Mouse (Mus musculus): ENCODE data around the gene Slfn4.
"Not testable (repeated sequence)": the region's sequence is repeated elsewhere in the genome, so short reads cannot be mapped to it uniquely, and the experiment has no call there.

The Slfn4 gene

GRCm38 (mm10) chr11:83174948-83175539 is at the start of gene Slfn4:
Slfn4 (plus strand) TSS chr11:83175186.
- no peak for DNase-seq

DNA sequence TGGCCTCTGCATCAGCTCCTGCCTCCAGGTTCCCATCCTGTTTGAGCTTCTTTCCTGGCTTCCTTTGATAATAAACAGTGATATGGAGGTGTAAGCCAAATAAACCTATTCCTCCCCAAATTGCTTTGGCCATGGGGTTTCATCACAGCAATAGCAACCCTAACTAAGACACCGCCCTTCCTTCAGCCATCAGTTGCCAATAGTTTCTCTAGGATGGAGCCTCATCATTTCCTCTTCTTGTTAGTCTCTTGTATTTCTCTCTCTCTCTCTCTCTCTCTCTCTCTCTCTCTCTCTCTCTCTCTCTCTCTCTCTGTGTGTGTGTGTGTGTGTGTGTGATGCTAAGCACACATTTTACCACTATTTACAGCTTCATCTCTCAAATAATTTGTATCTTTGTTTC is 49.4 kb upstream of the Slfn4 start:
- DNase-seq = not testable (repeated sequence)

- not testable (repeated sequence) for DNase-seq
These were observed 37.7 kb upstream of the Slfn4 start for GRCm38 (mm10) chr11:83137253-83137652.

DNA sequence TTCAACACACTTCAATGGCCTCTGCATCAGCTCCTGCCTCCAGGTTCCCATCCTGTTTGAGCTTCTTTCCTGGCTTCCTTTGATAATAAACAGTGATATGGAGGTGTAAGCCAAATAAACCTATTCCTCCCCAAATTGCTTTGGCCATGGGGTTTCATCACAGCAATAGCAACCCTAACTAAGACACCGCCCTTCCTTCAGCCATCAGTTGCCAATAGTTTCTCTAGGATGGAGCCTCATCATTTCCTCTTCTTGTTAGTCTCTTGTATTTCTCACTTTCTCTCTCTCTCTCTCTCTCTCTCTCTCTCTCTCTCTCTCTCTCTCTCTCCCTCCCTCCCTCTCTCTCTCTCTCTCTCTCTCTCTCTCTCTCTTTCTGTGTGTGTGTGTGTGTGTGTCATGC is 26.0 kb upstream of the Slfn4 start:
- not testable (repeated sequence) for DNase-seq

DNA sequence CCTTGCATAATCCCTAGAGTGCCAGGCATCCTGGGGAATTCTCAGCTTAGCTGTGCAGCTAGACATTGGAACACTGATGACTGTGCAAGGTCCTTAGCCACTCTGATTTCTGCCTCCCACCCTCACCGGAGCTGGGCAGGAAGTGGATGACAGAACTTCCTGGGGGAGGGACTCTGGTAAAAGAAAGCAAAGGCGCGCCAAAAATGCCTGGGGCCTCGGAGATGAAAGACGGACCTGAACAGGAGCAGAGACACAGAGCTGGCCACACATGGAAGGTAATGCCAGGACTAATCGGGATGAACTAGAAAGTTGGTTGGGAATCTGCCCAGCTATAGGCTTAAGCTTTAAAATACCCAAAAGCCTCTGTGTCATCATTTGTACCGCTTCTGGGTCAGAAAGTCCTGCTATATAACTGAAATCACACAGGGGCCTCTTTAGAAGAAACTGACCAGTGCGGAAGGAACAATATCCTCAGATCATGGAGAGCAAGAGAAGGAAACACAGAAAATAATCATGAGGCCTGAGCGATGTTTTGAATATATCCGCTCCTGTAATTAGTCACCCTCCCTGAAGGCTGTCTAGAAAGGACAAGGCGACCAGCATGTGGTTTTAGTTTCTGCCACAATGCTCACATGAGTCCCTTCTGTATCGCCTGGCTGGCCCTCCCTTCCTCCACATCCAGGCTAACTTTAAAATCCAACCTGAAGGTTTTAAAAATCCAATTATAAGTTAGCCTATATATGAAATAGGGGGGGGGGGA is 16.3 kb downstream of the Slfn4 start, which contains the start of gene Slfn3:
Gene Slfn3 (plus strand): TSS at position 197 of the 760 bp plus-strand sequence.
- DNase-seq = no peak

- DNase-seq = peak; percentile 52
These were observed 17.0 kb downstream of the Slfn4 start for GRCm38 (mm10) chr11:83192001-83192400.

DNA sequence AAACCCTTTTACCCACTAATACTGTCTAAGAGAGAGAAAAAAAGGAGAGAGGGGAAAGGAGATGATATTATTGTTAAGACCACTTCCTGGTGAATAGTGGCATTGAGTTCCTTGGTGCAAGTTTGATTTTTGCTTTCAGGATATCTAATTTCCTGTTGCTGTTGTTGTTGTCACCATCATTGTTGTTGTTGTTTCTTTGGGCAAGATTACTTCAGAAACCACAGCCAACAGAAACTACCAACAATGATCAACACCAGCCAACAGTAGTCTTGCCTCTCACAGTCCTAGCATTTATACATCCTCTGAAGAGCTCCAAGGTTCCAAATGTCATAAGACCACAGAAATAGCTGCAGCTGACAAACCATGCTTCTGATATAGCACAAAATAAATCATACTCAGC is 30.0 kb downstream of the Slfn4 start:
- DNase-seq = no peak

- DNase-seq = no peak
These were observed 41.1 kb downstream of the Slfn4 start for GRCm38 (mm10) chr11:83216119-83216518.

DNA sequence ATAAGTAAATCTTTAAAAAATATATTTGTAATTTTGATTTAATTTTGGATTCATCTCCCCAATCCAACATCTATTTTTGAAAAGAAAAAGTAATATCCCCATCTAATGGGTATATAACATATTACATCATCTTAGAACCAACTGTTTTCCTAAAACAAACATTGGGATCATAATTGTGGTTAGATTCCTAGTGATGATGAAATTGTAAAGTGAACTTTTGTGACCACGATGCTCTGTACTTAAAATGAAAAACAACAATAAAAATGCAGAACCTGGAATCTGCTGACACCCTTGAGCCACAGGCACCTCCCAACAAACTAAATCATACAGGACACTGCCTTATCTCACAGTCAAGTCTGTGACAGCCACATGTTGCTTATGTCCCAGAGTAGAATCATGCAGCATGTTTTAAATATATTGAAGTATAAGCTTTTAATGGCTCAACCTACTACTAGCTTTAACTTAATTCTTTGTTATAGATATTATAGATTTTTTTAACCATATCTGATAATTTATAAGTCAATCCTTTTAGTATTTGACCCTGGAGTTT is 46.4 kb downstream of the Slfn4 start:
- no peak for DNase-seq

- DNase-seq = no peak
These were observed 48.4 kb downstream of the Slfn4 start for GRCm38 (mm10) chr11:83223367-83223766.

- DNase-seq = not testable (repeated sequence)
These were observed 48.8 kb downstream of the Slfn4 start for GRCm38 (mm10) chr11:83223793-83224192.

DNA sequence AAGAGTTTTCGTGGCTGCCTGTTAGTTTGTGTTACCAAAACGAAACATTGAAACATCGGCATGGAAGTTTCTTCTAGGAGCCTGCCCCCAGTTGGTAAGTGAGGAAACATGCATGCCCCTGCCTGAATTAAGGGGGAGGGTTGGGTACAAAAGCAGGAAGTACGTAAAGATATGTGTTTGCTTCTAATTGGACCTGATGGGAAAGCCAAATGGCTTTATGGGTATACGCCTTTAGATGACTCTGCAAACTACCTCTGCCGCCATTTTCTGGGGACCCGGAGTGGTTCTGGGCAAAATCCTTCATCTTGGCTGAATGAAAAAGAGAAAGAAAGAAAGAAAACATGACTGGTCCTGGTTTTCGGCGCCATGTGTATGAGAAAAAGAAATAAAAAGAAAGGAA is 49.2 kb downstream of the Slfn4 start:
- DNase-seq = no peak

DNA sequence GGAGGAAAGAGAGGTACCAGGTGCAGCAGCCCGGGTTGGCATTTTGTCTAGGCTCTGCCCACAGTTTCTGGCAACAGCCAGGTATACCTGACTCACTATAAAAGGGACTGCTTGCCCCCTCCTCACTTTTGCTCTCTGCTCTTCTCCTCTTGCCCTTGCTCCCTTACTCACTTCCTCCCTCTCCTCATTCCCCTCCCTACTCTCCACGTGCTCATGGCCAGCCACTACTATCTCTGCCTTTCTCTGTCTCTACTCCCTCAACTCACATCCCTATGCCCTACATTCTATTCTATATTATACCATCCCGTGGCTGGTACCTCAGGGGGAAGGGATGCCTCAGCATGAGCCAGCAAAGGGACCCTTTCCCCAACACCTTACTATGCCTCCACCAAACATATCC is 49.8 kb downstream of the Slfn4 start:
- DNase-seq = no peak

DNA sequence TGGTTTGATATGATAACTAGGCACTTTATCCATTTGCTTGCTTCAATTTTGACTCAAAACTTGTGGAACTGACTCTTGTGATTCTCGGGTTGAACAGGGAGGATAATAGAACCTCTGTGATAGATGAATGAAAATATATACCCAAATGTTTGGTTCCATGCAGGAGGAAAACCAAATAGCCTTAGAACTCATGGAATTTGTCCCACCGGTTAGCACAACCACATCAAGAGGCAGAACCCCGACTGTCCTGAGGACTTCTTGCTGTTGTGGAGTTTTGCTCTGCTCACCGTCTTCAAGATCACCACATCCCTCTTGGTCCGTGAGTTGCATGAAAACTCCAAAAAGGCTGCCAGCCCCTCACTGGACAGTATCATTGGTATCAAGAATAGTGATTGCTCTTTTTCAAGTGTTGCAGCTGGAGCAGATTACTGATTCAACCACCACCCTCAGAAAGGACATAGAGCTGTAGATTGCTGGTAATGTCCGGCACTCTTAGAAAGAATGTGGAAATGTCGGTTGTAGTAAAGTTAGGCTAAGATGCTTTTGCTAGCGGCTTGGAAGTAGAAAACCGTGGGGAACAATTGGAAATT is 50.5 kb downstream of the Slfn4 start:
- no peak for DNase-seq

DNA sequence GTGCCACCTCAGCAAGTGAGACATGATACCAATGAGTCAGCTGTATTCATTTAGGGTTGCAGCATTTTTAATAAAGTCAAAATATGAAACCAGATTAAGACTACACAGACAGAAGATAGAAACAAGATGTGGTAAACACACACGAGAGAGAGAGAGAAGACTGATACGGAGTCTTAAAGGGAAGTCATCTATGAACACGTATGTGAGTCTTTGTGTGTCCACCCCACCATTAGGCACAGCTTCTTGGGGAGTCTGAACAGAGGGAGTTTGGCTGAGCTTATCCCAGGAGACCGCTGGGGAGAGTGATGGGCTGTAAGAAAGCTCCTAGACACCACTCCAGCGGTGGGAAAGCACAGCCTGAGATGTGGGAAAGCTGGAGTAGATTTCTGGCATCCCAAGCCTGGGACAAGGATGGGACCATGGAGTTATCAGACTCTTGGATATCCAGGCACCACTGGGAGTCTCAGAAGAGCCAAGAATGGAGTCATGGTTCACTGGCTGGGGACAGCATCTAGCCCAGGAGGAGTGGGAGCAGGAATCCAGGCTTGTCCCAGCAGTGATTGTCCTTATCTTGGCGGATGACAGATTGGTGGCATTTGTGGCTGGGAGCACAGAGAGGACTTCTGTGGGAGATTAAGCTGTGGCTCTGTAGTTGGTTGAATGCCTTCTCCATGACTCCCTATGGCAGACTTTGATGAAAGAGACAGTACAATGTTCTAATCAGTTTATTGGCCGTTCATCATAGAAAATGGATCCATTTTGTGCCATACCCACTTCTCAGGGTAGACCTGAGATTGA is 53.1 kb downstream of the Slfn4 start:
- no peak for DNase-seq

GRCm38 (mm10) chr11:83230966-83231365 is 56.0 kb downstream of the Slfn4 start:
- DNase-seq = peak; percentile 3

DNA sequence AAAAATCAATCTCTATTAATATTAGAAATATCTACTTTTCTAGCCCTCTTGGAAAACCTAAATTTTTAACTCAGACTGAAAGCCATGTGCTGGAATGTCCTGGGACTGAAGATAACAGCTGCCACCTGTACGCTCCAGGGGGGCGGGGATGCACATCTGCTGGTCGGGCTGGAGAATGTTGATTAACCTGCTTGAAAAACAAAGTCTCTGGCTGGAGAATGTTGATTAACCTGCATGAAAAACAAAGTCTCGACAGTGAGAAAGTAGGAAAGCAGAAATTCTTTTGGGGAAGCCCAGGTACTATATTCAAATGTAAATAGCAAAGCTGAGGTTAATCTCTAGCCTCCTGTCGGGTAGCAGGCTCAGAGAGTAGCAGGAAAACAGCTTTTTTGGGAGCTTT is 58.6 kb downstream of the Slfn4 start:
- not testable (repeated sequence) for DNase-seq

DNA sequence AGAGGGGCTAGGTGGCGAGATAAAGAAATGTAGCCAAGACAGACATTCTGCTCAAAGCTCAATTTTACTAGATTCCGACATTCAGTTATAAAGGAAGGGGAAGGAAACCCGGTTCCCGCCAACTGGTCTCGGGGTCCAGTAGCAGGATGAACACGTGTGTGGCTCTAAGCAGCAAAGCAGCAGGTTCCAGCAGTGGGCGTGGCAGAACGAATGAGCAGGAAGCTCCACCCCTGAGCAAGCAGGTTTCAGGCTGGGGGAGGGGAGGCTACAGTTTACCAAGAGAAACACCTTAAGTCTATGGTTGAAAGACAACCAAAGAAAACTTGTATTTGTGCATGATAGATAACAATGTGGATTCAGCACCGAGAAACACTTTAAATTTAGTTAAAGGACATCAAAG is 62.4 kb downstream of the Slfn4 start:
- DNase-seq = not testable (repeated sequence)

DNA sequence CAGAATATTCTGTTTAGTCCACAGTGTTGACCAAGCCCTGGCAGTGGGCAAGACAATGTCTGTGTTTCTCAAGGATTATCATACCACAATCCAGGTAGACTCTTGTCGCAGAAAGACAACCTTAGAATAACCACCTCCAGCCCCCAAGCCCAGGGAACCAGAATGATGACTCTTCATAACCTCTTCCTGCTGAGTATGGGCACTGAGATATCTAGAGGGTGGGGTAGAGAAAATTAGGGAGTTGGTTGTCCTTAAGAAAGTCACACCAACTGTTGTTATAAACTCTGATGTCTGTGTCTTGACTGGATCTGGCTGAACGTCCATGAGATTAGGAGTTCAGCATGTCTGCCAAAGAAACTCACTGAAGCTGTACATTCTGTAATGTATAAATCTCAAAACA is 63.4 kb downstream of the Slfn4 start:
- DNase-seq = no peak

- peak; percentile 4 for DNase-seq
These were observed 64.8 kb downstream of the Slfn4 start for GRCm38 (mm10) chr11:83239811-83240210.

Measured in retina, postnatal 1 day (tissue).